Comparison of ENCODE assay signal across 9 mouse cellular contexts in genomic region chr13:44476901-44477300, GRCm38 (mm10).
DNase-seq lines count a peak whose midpoint lies in the region; TF ChIP-seq lines count a peak whose summit lies in the region.
"Had no signal": no experiment of that assay in that cellular context is flagged by ENCODE, and none has a peak within 500 bp of the region (broad histone marks: within the 10 kb centered on the region; RNA-seq: fewer than 3 reads in every experiment).

No protein-coding gene starts in this region.

- H3K27ac ChIP-seq in heart, embryonic 10.5 days = no peak overlapping the region
- peak overlapping the region; percentile 86 for H3K27ac ChIP-seq in small intestine, adult 2 months (ENCODE audit: insufficient read depth, low read depth, low read length)

- no peaks in the 10 kb centered on the region for H3K9me3 ChIP-seq in heart, embryonic 10.5 days

- WGBS in heart, embryonic 10.5 days = 59% methylated on average over 8 of the region's 8 CpGs
- 27% methylated on average over 8 of the region's 8 CpGs for WGBS in small intestine, adult 2 months

- no peaks in the 10 kb centered on the region for H3K36me3 ChIP-seq in heart, embryonic 10.5 days
- no peaks in the 10 kb centered on the region for H3K36me3 ChIP-seq in small intestine, adult 2 months (ENCODE audit: control insufficient read depth, insufficient read depth, low read length)

- TF ChIP-seq CTCF in small intestine, adult 2 months (IDR thresholded peaks at IDR 0.05; ENCODE audit: extremely low read depth, insufficient read length, insufficient replicate concordance, low read depth, low read length) = no peak

- no peak overlapping the region for H3K4me3 ChIP-seq in heart, embryonic 10.5 days
- H3K4me3 ChIP-seq in small intestine, adult 2 months (ENCODE audit: low read depth, low read length) = peak overlapping the region; percentile 50

- TF ChIP-seq POLR2A in small intestine, adult 2 months (IDR thresholded peaks at IDR 0.05; ENCODE audit: low read depth, low read length) = peak; percentile 37; the same call in 1 of the 2 replicates

- no peaks in the 10 kb centered on the region for H3K27me3 ChIP-seq in heart, embryonic 10.5 days (ENCODE audit: insufficient read depth, poor library complexity, severe bottlenecking)
- H3K27me3 ChIP-seq in small intestine, adult 2 months (ENCODE audit: control insufficient read depth, insufficient read depth, low read length) = no peaks in the 10 kb centered on the region

- peak; percentile 97 for DNase-seq in heart, adult 11 months
- no peak for DNase-seq in heart, embryonic 10.5 days (ENCODE audit: low spot score)
- peak; percentile 65 to 72 for DNase-seq in heart, adult 9 months (ENCODE audit: low spot score in 2 of 2)
- DNase-seq in kidney, postnatal 10 days = peak; percentile 81
- no peak for DNase-seq in right cerebral cortex, postnatal 14 days
- no peak for DNase-seq in frontal cortex, postnatal 25 days (ENCODE audit: low spot score in 2 of 2)
- DNase-seq in frontal cortex, postnatal 36 days (ENCODE audit: low spot score in 2 of 2) = no peak
- DNase-seq: layer of hippocampus, postnatal 36 days had no signal

- peaks cover 22% of the 10 kb centered on the region for H3K4me1 ChIP-seq in heart, embryonic 10.5 days
- H3K4me1 ChIP-seq in small intestine, adult 2 months (ENCODE audit: control insufficient read depth, insufficient read depth, insufficient read length, low read length) = peaks cover 11% of the 10 kb centered on the region

Comparison
In these comparisons a context has a peak if more than half of its experiments do, and no peak if none do; other contexts are left out.
1. DNase-seq: peak in heart, adult 11 months (single experiment), heart, adult 9 months (2 of 2) and kidney, postnatal 10 days (single experiment); none in heart, embryonic 10.5 days (single experiment), right cerebral cortex, postnatal 14 days (single experiment), frontal cortex, postnatal 25 days (0 of 2) and frontal cortex, postnatal 36 days (0 of 2).